Mouse (Mus musculus) small intestine, adult 2 months (tissue): ENCODE measurements at regions not wholly inside any gene's neighbourhood (a gene's known extent, or its start where the extent isn't known, plus 50 kb on each side); places are given as distances from the start of the nearest gene placed in this dataset.

Source experiments
- H3K27ac ChIP-seq: fragments of 200-500 bp; 2 replicates; pipeline ENCODE4 v1.5.1; 2012; ENCODE audit warnings: low read depth, low read length, control low read depth, inconsistent platforms; ENCODE audit not compliant: insufficient read depth
- H3K27me3 ChIP-seq: fragments of 200-500 bp; 2 replicates; pipeline ENCODE4 v1.6.1; 2012; ENCODE audit warnings: mild to moderate bottlenecking, moderate library complexity, low read length, inconsistent platforms; ENCODE audit not compliant: control insufficient read depth, insufficient read depth
- H3K36me3 ChIP-seq: fragments of 200-500 bp; 2 replicates; pipeline ENCODE4 v1.6.1; 2012; ENCODE audit warnings: mild to moderate bottlenecking, low read length, control low read depth, inconsistent platforms; ENCODE audit not compliant: control insufficient read depth, insufficient read depth
- H3K4me1 ChIP-seq: fragments of 200-500 bp; 2 replicates; pipeline ENCODE4 v1.6.1; 2012; ENCODE audit warnings: low read length, inconsistent platforms, mixed read lengths; ENCODE audit not compliant: control insufficient read depth, insufficient read depth, insufficient read length
- H3K4me3 ChIP-seq: fragments of 200-500 bp; 2 replicates; pipeline ENCODE4 v1.5.1; 2012; ENCODE audit warnings: low read depth, mild to moderate bottlenecking, control low read depth, inconsistent platforms, low read length, moderate library complexity
- CTCF ChIP-seq: fragments of 200-500 bp; IDR thresholded peaks from 2 replicates; pipeline ENCODE4 v1.5.1; 2012; ENCODE audit warnings: low read depth, mild to moderate bottlenecking, control low read depth, inconsistent platforms, low read length, moderate library complexity, mixed read lengths; ENCODE audit not compliant: insufficient replicate concordance, insufficient read length; ENCODE audit errors: extremely low read depth
- POLR2A ChIP-seq: fragments of 200-500 bp; IDR thresholded peaks from 2 replicates; pipeline ENCODE4 v1.6.1; 2012; ENCODE audit warnings: low read depth, mild to moderate bottlenecking, control low read depth, inconsistent platforms, low read length, moderate library complexity
- WGBS: fragments of 180-500 bp; shearing (Covaris S2); methylation state at CpG from one replicate; pipeline ENCODE4 v1.1.7; 2018; 5-methylcytosine and 5-hydroxymethylcytosine counted together

DNA sequence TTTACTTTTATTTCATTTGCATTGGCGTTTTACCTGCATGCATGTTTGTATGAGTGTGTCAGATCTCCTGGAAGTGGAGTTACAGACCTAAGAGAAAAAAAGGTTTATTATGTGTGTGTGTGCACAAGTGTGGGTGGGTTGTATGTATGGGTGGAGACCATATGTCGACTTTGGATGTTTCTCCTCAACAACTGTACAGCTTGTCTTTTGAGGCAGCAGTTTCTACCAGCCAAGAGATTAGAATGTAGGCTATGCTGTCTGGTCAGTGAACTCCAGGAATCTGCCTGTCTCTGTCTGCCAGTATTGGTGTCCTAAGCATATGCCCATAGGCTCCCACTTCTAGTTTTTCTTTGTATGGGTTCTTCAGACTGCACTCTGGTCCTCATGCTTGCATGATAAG is 192.3 kb upstream of the Slc30a5 start:
- WGBS, result 74% methylated on average over 2 of the region's 2 CpGs

DNA sequence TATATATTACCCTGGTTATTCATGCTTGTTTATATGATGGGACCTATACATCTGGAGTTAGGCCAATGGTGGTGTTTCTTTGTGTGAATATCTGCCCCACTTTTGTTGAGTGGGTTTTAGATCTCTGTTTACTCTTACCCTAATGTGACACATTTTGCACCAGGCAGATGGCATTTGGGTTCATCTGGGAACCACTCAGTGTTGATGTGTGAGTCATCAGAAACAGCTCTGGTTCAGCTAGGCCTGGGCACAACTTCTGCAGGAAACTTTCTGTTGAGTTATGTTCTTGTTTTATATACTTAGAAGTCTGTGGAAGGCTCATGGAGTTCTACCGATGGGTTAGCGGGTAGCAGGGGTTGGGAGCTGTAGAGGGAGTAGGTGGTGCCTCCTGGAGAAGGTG is 191.7 kb upstream of the Slc30a5 start:
- Histone ChIP-seq H3K4me3 (no peak overlapping the region), H3K4me1 (no peaks in the 10 kb centered on the region), H3K27ac (no peak overlapping the region), H3K27me3 (no peaks in the 10 kb centered on the region), H3K36me3 (no peaks in the 10 kb centered on the region)
- TF ChIP-seq POLR2A (no peak), CTCF (no peak)
- 90% methylated on average over 2 of the region's 2 CpGs for WGBS

More for the DNA sequence above, 192.3 kb upstream of the Slc30a5 start:
- Histone ChIP-seq H3K27me3 (no peaks in the 10 kb centered on the region), H3K36me3 (no peaks in the 10 kb centered on the region), H3K27ac (no peak overlapping the region), H3K4me3 (no peak overlapping the region), H3K4me1 (no peaks in the 10 kb centered on the region)
- TF ChIP-seq POLR2A (no peak), CTCF (no peak)

DNA sequence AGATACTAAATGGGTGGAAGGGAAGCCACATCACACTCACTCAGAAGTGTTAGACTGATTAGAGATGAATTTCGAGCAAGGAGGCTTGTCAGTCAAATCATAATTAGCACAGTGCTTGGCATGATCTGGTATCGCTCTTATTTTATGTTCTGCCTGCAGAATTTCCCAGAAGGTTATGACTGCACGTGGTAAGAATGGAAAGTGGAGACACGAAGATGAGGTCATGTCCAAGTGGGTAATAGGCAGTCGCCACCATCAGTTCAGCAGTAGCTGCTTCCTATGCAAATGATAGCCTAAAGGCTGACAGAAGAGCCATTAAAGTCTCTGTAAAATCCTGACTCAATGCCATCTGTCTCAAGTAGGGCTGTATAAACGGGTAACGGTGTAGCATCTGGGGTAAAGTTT is 186.0 kb upstream of the Slc30a5 start:
- H3K36me3 ChIP-seq, result no peaks in the 10 kb centered on the region
- no peak overlapping the region for H3K4me3 ChIP-seq
- no peak overlapping the region for H3K27ac ChIP-seq
- H3K27me3 ChIP-seq, result no peaks in the 10 kb centered on the region
- TF ChIP-seq CTCF (no peak), POLR2A (no peak)
- no peaks in the 10 kb centered on the region for H3K4me1 ChIP-seq
- 83% methylated on average over 7 of the region's 7 CpGs for WGBS

DNA sequence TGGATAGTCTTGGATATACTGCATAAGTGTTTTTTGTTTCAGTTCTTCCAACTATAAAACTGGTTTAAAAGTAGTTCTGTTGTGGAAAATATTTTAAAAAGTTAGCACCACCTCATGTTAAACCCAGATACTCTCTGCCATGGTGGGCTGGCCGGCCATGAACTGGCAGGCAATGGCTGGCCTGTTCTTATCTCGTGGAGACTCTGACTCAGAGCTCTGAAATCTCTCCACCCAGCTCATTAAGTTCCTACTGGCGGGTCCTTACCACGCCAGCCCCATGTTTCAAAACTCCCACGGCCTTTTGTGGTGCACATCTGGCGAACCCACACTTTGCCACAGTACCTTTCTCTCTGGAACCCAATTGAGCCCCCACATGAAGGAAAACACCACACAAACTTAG is 183.8 kb upstream of the Slc30a5 start:
- TF ChIP-seq CTCF (no peak), POLR2A (no peak)
- Histone ChIP-seq H3K4me1 (no peaks in the 10 kb centered on the region), H3K36me3 (no peaks in the 10 kb centered on the region), H3K27me3 (no peaks in the 10 kb centered on the region), H3K4me3 (no peak overlapping the region), H3K27ac (no peak overlapping the region)
- WGBS, result 42% methylated on average over 6 of the region's 6 CpGs

DNA sequence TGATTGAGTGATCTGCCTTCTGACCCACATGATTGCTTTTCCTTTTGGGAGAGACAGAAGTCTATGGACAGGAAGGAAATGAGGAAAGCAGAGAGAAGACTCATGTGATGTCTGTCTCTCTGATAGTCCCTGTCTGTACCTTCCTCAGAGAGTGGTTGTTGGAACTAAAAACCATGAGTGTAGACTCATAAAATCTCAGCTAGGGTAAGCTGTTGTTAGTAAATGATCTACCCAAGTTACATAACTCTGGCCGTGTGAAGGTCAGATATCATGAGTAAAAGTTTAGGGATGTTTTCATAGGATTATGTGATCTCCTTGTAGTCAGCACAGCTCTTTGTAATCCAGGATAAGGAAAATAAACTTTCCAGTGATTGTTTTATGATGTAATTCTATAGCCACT is 183.0 kb upstream of the Slc30a5 start:
- no peaks in the 10 kb centered on the region for H3K36me3 ChIP-seq
- H3K27ac ChIP-seq, result no peak overlapping the region
- H3K4me1 ChIP-seq, result no peaks in the 10 kb centered on the region
- WGBS, result 27% methylated on average over 1 of the region's 1 CpGs
- no peak for TF ChIP-seq POLR2A
- no peak for TF ChIP-seq CTCF
- no peaks in the 10 kb centered on the region for H3K27me3 ChIP-seq
- H3K4me3 ChIP-seq, result no peak overlapping the region

DNA sequence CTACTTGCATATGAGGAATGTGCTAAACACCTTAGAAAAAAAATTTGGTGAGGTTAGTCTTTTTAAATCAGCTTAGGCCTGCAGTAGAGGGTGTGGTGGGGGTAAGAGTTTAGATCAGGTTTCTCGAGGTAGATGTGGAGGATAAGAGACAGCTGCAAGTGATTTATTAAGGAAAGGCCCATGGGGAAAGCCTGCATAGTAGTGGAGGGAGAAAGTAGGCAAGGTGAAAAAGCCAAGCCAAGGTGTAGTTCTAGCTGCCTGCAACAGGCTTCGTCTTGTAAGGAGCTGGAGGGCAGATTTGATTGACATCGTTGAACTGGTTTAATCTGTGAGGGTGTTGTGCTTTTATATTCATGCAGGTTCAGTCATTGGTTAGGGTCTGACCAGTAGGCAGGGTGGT is 182.2 kb upstream of the Slc30a5 start:
- Histone ChIP-seq H3K27ac (no peak overlapping the region), H3K4me3 (no peak overlapping the region), H3K4me1 (no peaks in the 10 kb centered on the region), H3K27me3 (no peaks in the 10 kb centered on the region), H3K36me3 (no peaks in the 10 kb centered on the region)
- 83% methylated on average over 3 of the region's 3 CpGs for WGBS
- TF ChIP-seq CTCF (no peak), POLR2A (no peak)

DNA sequence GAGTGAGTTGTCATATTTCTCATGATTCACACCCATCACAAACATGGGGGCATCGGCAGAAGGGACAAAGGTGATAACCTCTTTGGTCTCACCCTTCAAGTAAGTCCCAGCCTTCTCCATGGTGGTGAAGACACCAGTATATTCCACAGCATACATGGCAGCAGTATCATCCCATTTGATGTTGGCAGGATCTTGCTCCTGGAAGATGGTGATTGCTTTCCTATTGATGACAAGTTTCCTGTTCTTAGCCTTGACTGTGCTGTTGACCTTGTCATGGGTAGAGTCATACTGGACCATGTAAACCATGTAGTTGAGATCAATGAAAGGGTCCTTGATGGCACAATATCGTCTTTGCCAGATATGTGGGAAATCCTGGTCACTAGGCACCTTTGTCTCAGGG is 180.4 kb upstream of the Slc30a5 start:
- WGBS, result 90% methylated on average over 2 of the region's 2 CpGs
- Histone ChIP-seq H3K36me3 (no peaks in the 10 kb centered on the region), H3K27ac (no peak overlapping the region), H3K4me3 (no peak overlapping the region), H3K27me3 (no peaks in the 10 kb centered on the region), H3K4me1 (no peaks in the 10 kb centered on the region)
- no peak for TF ChIP-seq POLR2A
- TF ChIP-seq CTCF, result no peak

DNA sequence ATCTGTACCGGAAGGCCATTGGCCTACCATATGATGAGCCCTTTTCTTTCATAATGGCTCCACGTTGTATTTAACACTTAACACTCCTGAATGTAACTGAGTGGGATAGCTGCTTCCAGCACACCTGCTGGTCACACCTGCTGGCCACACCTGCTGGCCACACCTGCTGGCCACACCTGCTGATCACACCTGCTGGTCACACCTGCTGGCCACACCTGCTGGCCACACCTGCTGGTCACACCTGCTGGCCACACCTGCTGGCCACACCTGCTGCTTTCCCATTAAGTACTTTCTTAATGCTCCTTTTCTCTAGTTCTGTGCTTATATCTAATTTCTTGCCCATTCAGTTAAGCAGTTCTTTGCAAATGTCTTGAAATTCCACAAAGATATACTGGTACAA is 157.4 kb upstream of the Slc30a5 start:
- 86% methylated on average over 2 of the region's 2 CpGs for WGBS
- Histone ChIP-seq H3K36me3 (no peaks in the 10 kb centered on the region), H3K4me1 (no peaks in the 10 kb centered on the region), H3K27me3 (no peaks in the 10 kb centered on the region), H3K27ac (no peak overlapping the region), H3K4me3 (no peak overlapping the region)
- TF ChIP-seq POLR2A (no peak), CTCF (no peak)
